Mouse (Mus musculus) adrenal gland, adult 2 months (tissue): ENCODE data around the gene Dip2b. TPM values are rescaled to one million over a fixed set of nuclear protein-coding genes. Genes with fewer than 3 reads are reported as not detected.
"Not testable (repeated sequence)": the region's sequence is repeated elsewhere in the genome, so short reads cannot be mapped to it uniquely, and the experiment has no call there.

Experiments used
- DNase-seq: peaks from one replicate; pipeline ENCODE4 v3.0.0; 2021
- polyA plus RNA-seq: library from polyadenylated mRNA; depleted of rRNA; stranded (reverse); fragments of >200 nt; gene quantifications from 2 replicates; pipeline ENCODE4 v1.2.3, GENCODE M21; 2012; rRNA removed
- total RNA-seq, 2 experiments: library from RNA; stranded (reverse); gene quantifications; 2 replicates each; pipeline ENCODE4 v1.2.3; 2021

Dip2b gene
- total and polyA plus RNA-seq, 3 experiments, result 4.7 to 14.6 (median 13.8) TPM

- no peak for DNase-seq
Observed at GRCm38 (mm10) chr15:100258646-100259425, 220.4 kb downstream of the Dip2b start.

GRCm38 (mm10) chr15:100260351-100260750 lies 221.9 kb downstream of the Dip2b start:
- DNase-seq, result not testable (repeated sequence)

DNA sequence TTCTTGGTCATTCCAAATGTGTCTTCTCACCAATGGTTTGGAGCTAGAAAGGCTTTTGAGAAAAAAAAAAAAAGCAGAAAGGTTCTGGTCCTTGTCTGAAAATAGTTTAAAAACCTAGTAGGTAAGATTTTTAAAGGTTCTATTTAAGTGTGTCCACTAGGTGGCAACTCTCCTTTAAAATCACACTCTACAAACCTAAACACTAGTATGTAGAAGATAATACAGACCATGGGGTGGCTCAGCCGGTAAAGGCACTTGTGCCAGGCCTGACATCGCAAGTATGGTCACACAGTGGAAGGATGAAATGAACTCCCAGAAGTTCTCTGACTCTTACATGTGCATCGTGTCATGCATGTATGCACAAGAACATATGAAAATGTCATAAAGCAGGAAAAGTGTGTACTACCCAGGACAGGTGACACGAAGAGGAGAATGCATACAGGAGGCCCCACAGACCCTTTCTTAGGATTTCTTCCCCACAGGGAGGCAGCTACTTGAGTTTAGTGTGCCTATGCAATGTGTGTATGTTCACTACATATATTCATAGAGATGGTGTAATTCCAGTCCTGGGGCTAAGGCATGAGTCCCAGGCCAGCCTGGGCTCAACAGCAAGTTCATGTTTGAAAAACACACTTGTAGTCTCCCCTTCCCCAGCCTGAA lies 224.9 kb downstream of the Dip2b start:
- DNase-seq, result no peak

- DNase-seq, result no peak
Observed at GRCm38 (mm10) chr15:100265586-100266325, 227.3 kb downstream of the Dip2b start.

- DNase-seq, result no peak
Observed at GRCm38 (mm10) chr15:100268916-100269315, 230.5 kb downstream of the Dip2b start.

Other genes starting within 250 kb of the Dip2b start
- gene Lima1, start 163.2 kb upstream of the Dip2b start, total RNA-seq, result 10 to 100 TPM; 35.3 to 50.0 TPM
- gene Lima1, start 163.2 kb upstream of the Dip2b start, polyA plus RNA-seq, result 5.7 and 8.3 TPM in 2 replicates
- under 1 TPM; 0.29 to 0.31 TPM for gene Fam186a, start 71.6 kb upstream of the Dip2b start, total RNA-seq
- gene Fam186a, start 71.6 kb upstream of the Dip2b start, polyA plus RNA-seq, result 0.08 and 0.13 TPM in 2 replicates
- 100 to 1,000 TPM in 1 of 2 experiments, 10 to 100 TPM in 1; 61.9 to 101 TPM for gene Larp4, start 68.6 kb upstream of the Dip2b start, total RNA-seq
- 26.4 and 33.6 TPM in 2 replicates for gene Larp4, start 68.6 kb upstream of the Dip2b start, polyA plus RNA-seq
- 10 to 100 TPM; 51.9 to 88.4 TPM for gene Atf1, start 189.2 kb downstream of the Dip2b start, total RNA-seq
- 43.6 and 61.8 TPM in 2 replicates for gene Atf1, start 189.2 kb downstream of the Dip2b start, polyA plus RNA-seq
- gene Tmprss12, start 242.2 kb downstream of the Dip2b start, total RNA-seq, result not detected
- gene Tmprss12, start 242.2 kb downstream of the Dip2b start, polyA plus RNA-seq, result not detected in 2 replicates